Mouse (Mus musculus): ENCODE measurements around the gene Klrg1. TPM values are rescaled to one million over a fixed set of nuclear protein-coding genes. Genes with fewer than 3 reads are reported as not detected.

Klrg1 gene
- polyA plus RNA-seq, 1 experiment from 2014 or later: 0.14 TPM

DNA sequence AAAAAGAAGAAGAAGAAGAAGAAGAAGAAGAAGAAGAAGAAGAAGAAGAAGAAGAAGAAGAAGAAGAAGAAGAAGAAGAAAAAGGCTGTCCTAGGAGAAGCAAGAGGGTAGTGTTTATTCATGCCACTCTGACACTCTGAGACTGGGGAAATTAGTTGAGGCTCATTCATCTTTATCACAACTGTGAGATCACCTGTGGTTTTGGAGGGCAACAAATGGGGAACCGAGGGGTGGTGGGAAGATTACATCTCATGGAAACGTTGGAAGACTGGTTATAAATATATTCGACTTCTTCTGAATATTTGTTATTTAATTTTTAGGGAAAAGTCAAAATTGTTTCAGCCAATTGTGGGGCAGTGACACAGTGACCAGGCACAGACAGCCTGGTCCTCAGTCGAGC is 32.6 kb downstream of the Klrg1 start:
- Histone ChIP-seq H3K9me3 (replicated peaks) (no peaks in the 10 kb centered on the region), H3K36me3 (no peaks in the 10 kb centered on the region), H3K27ac (no peak overlapping the region), H3K4me2 (replicated peaks) (no peak overlapping the region), H3K9ac (no peak overlapping the region), H3K27me3 (no peaks in the 10 kb centered on the region), H3K4me3 (no peak overlapping the region), H3K4me1 (no peaks in the 10 kb centered on the region)
- no peak for ATAC-seq (ENCODE audit: low FRiP score)
- 77% methylated on average over 4 of the region's 4 CpGs for WGBS

Other genes starting within 250 kb of the Klrg1 start
- gene M6pr, start 25.8 kb upstream of the Klrg1 start, polyA plus RNA-seq (2016; fragmentation: Nextera tagmentation; extraction: Ambion mirVana): 68.7 and 70.4 TPM in 2 replicates
- gene Phc1, start 57.7 kb upstream of the Klrg1 start, polyA plus RNA-seq (2016; fragmentation: Nextera tagmentation; extraction: Ambion mirVana): 34.9 and 40.5 TPM in 2 replicates
- 78.4 and 90.9 TPM in 2 replicates for gene Rimklb, start 215.9 kb upstream of the Klrg1 start, polyA plus RNA-seq (2016; fragmentation: Nextera tagmentation; extraction: Ambion mirVana)
- 1.6 and 2.6 TPM in 2 replicates for gene Mfap5, start 223.0 kb upstream of the Klrg1 start, polyA plus RNA-seq (2016; fragmentation: Nextera tagmentation; extraction: Ambion mirVana)

Measured in hindbrain, embryonic 12.5 days (tissue).